Comparison of ENCODE assay signal across 7 mouse cellular contexts in genomic region chr2:64098618-64099320, GRCm38 (mm10). TPM values are rescaled to one million over a fixed set of nuclear protein-coding genes. Genes with fewer than 3 reads are reported as not detected.
DNase-seq lines count a peak whose midpoint lies in the region; ATAC-seq and TF ChIP-seq lines count a peak whose summit lies in the region.

No protein-coding gene starts in this region.

- no peak overlapping the region for H3K27ac ChIP-seq in ES-Bruce4 (ENCODE audit: insufficient read depth, low read length)
- peak overlapping the region; percentile 94 for H3K27ac ChIP-seq in embryonic facial prominence, embryonic 13.5 days
- H3K27ac ChIP-seq in hindbrain, embryonic 10.5 days, result peak overlapping the region; percentile 100
- peak overlapping the region; percentile 82 for H3K27ac ChIP-seq in liver, embryonic 11.5 days (ENCODE audit: low read depth, low read length)
- H3K27ac ChIP-seq in neural tube, embryonic 13.5 days (replicated peaks), result peak overlapping the region; percentile 99

- no peaks in the 10 kb centered on the region for H3K36me3 ChIP-seq in ES-Bruce4 (ENCODE audit: control insufficient read depth, insufficient read depth, low read length, poor library complexity, severe bottlenecking)
- H3K36me3 ChIP-seq in embryonic facial prominence, embryonic 13.5 days, result no peaks in the 10 kb centered on the region
- H3K36me3 ChIP-seq in hindbrain, embryonic 10.5 days, result no peaks in the 10 kb centered on the region
- H3K36me3 ChIP-seq in liver, embryonic 11.5 days (ENCODE audit: control insufficient read depth, insufficient read depth, low read length), result no peaks in the 10 kb centered on the region
- no peaks in the 10 kb centered on the region for H3K36me3 ChIP-seq in neural tube, embryonic 13.5 days

- H3K4me3 ChIP-seq in ES-Bruce4 (ENCODE audit: low read depth, low read length), result peak overlapping the region; percentile 88
- H3K4me3 ChIP-seq in embryonic facial prominence, embryonic 13.5 days, result peak overlapping the region; percentile 73
- H3K4me3 ChIP-seq in hindbrain, embryonic 10.5 days, result peak overlapping the region; percentile 79
- peak overlapping the region; percentile 66 for H3K4me3 ChIP-seq in liver, embryonic 11.5 days (ENCODE audit: low read depth, low read length)
- H3K4me3 ChIP-seq in neural tube, embryonic 13.5 days, result peak overlapping the region; percentile 74

- DNase-seq in MN1 (ENCODE audit: low spot score), result peak; percentile 62
- peak; percentile 78 for DNase-seq in hindbrain, embryonic 10.5 days (ENCODE audit: low spot score)
- DNase-seq in liver, embryonic 11.5 days (ENCODE audit: low spot score), result peak; percentile 71
- no peak for DNase-seq in left cerebral cortex, adult 11 months (ENCODE audit: low spot score)

- peak overlapping the region; percentile 78 for H3K4me2 ChIP-seq in embryonic facial prominence, embryonic 13.5 days
- peak overlapping the region; percentile 73 for H3K4me2 ChIP-seq in liver, embryonic 11.5 days
- H3K4me2 ChIP-seq in neural tube, embryonic 13.5 days, result peak overlapping the region; percentile 87

- ATAC-seq in embryonic facial prominence, embryonic 13.5 days (ENCODE audit: insufficient number of reproducible peaks, insufficient read depth, low FRiP score, low TSS enrichment, low read depth), result peak; percentile 80
- ATAC-seq in liver, embryonic 11.5 days (replicated peaks; ENCODE audit: low FRiP score), result peak; percentile 70
- peak; percentile 86 for ATAC-seq in neural tube, embryonic 13.5 days (ENCODE audit: low read depth)

- TF ChIP-seq CTCF in ES-Bruce4 (IDR thresholded peaks at IDR 0.05; ENCODE audit: low read depth, low read length), result no peak

- H3K27me3 ChIP-seq in ES-Bruce4 (ENCODE audit: control insufficient read depth, insufficient read depth, low read length, poor library complexity, severe bottlenecking), result peaks cover 2% of the 10 kb centered on the region
- H3K27me3 ChIP-seq in embryonic facial prominence, embryonic 13.5 days, result no peaks in the 10 kb centered on the region
- H3K27me3 ChIP-seq in hindbrain, embryonic 10.5 days (ENCODE audit: insufficient read depth, poor library complexity, severe bottlenecking), result no peaks in the 10 kb centered on the region
- peaks cover 12% of the 10 kb centered on the region for H3K27me3 ChIP-seq in liver, embryonic 11.5 days (replicated peaks; ENCODE audit: control insufficient read depth, insufficient read depth, low read length)
- H3K27me3 ChIP-seq in neural tube, embryonic 13.5 days, result no peaks in the 10 kb centered on the region

- 4% methylated on average over 21 of the region's 21 CpGs for WGBS in embryonic facial prominence, embryonic 13.5 days
- WGBS in hindbrain, embryonic 10.5 days, result 1% methylated on average over 21 of the region's 21 CpGs
- 7% methylated on average over 21 of the region's 21 CpGs for WGBS in liver, embryonic 11.5 days
- 1% methylated on average over 21 of the region's 21 CpGs for WGBS in neural tube, embryonic 13.5 days

- TF ChIP-seq POLR2A in ES-Bruce4 (IDR thresholded peaks at IDR 0.05; ENCODE audit: insufficient read depth, low read length), result no peak

- H3K4me1 ChIP-seq in ES-Bruce4 (ENCODE audit: control insufficient read depth, insufficient read depth, low read length), result no peaks in the 10 kb centered on the region
- peaks cover 13% of the 10 kb centered on the region for H3K4me1 ChIP-seq in embryonic facial prominence, embryonic 13.5 days
- peaks cover 38% of the 10 kb centered on the region for H3K4me1 ChIP-seq in hindbrain, embryonic 10.5 days (replicated peaks)
- H3K4me1 ChIP-seq in liver, embryonic 11.5 days (replicated peaks; ENCODE audit: control insufficient read depth, insufficient read depth, low read length), result no peaks in the 10 kb centered on the region
- H3K4me1 ChIP-seq in neural tube, embryonic 13.5 days (replicated peaks), result peaks cover 32% of the 10 kb centered on the region

- no peaks in the 10 kb centered on the region for H3K9me3 ChIP-seq in ES-Bruce4 (replicated peaks; ENCODE audit: control insufficient read depth, insufficient read depth, low read length, poor library complexity, severe bottlenecking)
- H3K9me3 ChIP-seq in embryonic facial prominence, embryonic 13.5 days, result no peaks in the 10 kb centered on the region
- no peaks in the 10 kb centered on the region for H3K9me3 ChIP-seq in hindbrain, embryonic 10.5 days
- no peaks in the 10 kb centered on the region for H3K9me3 ChIP-seq in liver, embryonic 11.5 days (ENCODE audit: control insufficient read depth, low read length)
- H3K9me3 ChIP-seq in neural tube, embryonic 13.5 days, result no peaks in the 10 kb centered on the region

- H3K9ac ChIP-seq in ES-Bruce4 (ENCODE audit: low read depth, poor library complexity, severe bottlenecking), result peak overlapping the region; percentile 90
- peak overlapping the region; percentile 92 for H3K9ac ChIP-seq in embryonic facial prominence, embryonic 13.5 days
- H3K9ac ChIP-seq in liver, embryonic 11.5 days (ENCODE audit: low read depth, low read length), result peak overlapping the region; percentile 72
- H3K9ac ChIP-seq in neural tube, embryonic 13.5 days, result peak overlapping the region; percentile 98

- no peak for TF ChIP-seq EP300 in ES-Bruce4 (IDR thresholded peaks at IDR 0.05; ENCODE audit: insufficient read depth, low read depth, low read length)

RNA-seq across cellular contexts. Expression of gene Fign, which starts 0.9 kb away (rescaled TPM):
- 4.4 and 4.7 TPM in 2 replicates for polyA plus RNA-seq in ES-Bruce4 (2011; ENCODE audit: insufficient read depth, insufficient read length, low read depth, missing spikeins)
- polyA plus RNA-seq in embryonic facial prominence, embryonic 13.5 days (2015; fragmentation: Nextera tagmentation; extraction: Ambion mirVana), result 3.9 and 5.4 TPM in 2 replicates
- polyA plus RNA-seq in hindbrain, embryonic 10.5 days (2016; fragmentation: Nextera tagmentation; extraction: Ambion mirVana), result 16.0 and 22.1 TPM in 2 replicates
- polyA plus RNA-seq in liver, embryonic 11.5 days (2014; fragmentation: Nextera tagmentation; extraction: Ambion mirVana), result 4.8 and 7.2 TPM in 2 replicates
- polyA plus RNA-seq in neural tube, embryonic 13.5 days (2015; fragmentation: Nextera tagmentation; extraction: Ambion mirVana), result 16.5 and 19.9 TPM in 2 replicates
